Mouse (Mus musculus) gastrocnemius, adult 2 months (tissue): ENCODE measurements around the gene Creb3l4. TPM values are rescaled to one million over a fixed set of nuclear protein-coding genes. Genes with fewer than 3 reads are reported as not detected.

Experiments
- DNase-seq: peaks from one replicate; pipeline ENCODE4 v3.0.0; 2022
- H3K27ac ChIP-seq: fragments of 200-600 bp; 2 replicates; pipeline ENCODE4 v1.8.1; 2022; ENCODE audit warnings: mild to moderate bottlenecking
- H3K4me3 ChIP-seq: fragments of 200-600 bp; 2 replicates; pipeline ENCODE4 v1.8.1; 2022; ENCODE audit warnings: mild to moderate bottlenecking, moderate library complexity
- CTCF ChIP-seq: fragments of 200-600 bp; IDR thresholded peaks from 2 replicates; pipeline ENCODE4 v1.8.1; 2022; ENCODE audit warnings: antibody characterized with exemption, mild to moderate bottlenecking, moderate library complexity
- intact Hi-C: fragments of 180-260 bp; cut with DNase I; formaldehyde crosslinking; loops from one replicate; pipeline ENCODE4 v1.15.1; 2025
- total RNA-seq, 2 experiments: library from RNA; stranded (reverse); gene quantifications; 2 replicates each; pipeline ENCODE4 v1.2.3; 2021

Gene Creb3l4
- total RNA-seq, 2 experiments from 2014 or later, result not detected

GRCm38 (mm10) chr3:90275286-90275685 is 32.0 kb upstream of the Creb3l4 start:
- H3K27ac ChIP-seq, result no peak overlapping the region
- intact Hi-C loops, result no loop called here
- no peak for DNase-seq
- TF ChIP-seq CTCF, result no peak
- no peak overlapping the region for H3K4me3 ChIP-seq

DNA sequence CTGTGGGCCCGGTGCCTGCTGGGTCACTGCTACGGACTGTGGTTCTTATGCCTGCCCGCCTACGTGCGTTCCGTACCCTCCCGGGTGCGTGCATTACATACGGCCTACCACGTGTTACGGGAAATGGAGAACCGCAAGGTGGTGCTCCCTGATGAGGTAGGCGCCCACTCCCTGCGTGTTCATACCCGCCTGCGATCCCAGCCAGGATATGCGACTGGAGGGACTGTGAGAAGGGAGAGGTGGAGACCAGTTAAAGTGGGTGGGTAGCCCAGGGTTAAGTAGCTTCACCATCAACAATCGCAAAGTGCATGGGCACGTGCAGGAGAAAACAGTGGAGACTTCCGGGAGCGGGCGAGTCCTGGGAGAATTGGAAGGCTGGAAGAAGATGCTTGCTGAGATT is 30.5 kb upstream of the Creb3l4 start:
- TF ChIP-seq CTCF, result no peak
- DNase-seq, result no peak
- intact Hi-C loops, result no loop called here
- no peak overlapping the region for H3K27ac ChIP-seq
- no peak overlapping the region for H3K4me3 ChIP-seq

DNA sequence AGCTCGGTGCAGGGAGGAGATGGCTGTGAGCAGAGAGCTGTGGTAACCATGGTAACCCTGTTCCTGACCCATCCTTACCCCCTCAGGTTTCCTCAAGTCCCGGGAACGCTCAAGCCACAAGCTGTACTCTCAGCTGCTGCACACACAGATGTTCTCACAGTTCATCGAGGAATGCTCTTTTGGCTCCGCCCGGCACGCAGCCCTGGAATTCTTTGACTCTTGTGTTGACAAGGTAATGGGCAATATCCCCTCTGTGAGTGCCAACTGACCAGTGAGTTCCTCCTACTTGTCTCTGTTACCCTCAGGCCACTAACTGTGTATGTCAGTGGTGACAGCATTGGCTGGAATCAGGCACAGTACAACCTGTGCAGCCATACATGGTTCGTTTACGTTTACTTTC is 28.9 kb upstream of the Creb3l4 start:
- DNase-seq, result no peak
- no peak overlapping the region for H3K4me3 ChIP-seq
- no peak overlapping the region for H3K27ac ChIP-seq
- no peak for TF ChIP-seq CTCF
- intact Hi-C loops, result no loop called here

DNA sequence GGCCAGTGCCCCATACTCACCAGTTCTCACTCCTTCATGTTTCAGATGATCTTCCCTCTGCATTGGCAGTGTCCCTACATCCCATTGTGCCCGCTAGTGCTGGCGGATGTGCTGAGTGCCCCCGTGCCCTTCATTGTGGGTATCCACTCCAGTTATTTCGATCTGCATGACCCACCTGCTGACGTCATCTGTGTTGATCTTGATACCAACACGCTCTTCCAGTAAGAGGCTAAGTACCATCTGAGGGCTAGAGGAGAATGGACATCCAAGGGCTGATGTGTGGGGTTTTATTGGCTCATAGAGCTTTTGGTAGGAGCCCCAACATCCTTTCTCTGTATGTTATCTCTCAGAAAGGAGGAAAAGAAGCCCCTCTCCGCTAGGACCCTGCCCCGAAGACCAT is 27.5 kb upstream of the Creb3l4 start:
- H3K4me3 ChIP-seq, result no peak overlapping the region
- no peak for DNase-seq
- TF ChIP-seq CTCF, result no peak
- H3K27ac ChIP-seq, result no peak overlapping the region
- intact Hi-C loops, result no loop called here

GRCm38 (mm10) chr3:90268971-90269370 is 25.7 kb upstream of the Creb3l4 start:
- TF ChIP-seq CTCF, result no peak
- H3K4me3 ChIP-seq, result no peak overlapping the region
- no peak for DNase-seq
- H3K27ac ChIP-seq, result no peak overlapping the region
- intact Hi-C loops, result loop anchor here (5.0 to 10.0 kb wide), 2 partner anchors 54 to 103 kb away; partner anchors contain the start of genes Rab13 and Rps27

DNA sequence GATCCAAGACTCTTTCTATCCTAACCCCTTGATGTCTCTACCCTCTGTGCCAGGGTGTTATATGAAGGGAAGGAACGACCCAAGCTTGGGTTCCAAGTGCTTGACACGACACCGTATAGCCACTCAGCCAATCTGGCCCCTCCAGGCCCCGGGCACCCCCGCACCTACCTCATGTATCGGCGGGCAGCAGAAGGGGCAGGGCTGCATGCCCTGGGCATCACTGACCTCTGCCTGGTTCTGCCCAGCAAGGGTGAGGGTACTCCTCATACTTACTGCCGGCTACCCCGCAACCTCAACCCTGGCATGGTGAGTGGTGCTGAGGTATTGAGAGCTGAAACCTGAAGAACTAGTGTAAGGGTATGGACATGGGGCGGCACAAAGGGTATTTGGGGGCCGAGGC is 24.9 kb upstream of the Creb3l4 start:
- no peak for DNase-seq
- intact Hi-C loops, result loop anchor here (5.0 to 10.0 kb wide), 2 partner anchors 53 to 104 kb away; partner anchors contain the start of genes Rab13 and Rps27
- H3K4me3 ChIP-seq, result no peak overlapping the region
- TF ChIP-seq CTCF, result no peak
- peak overlapping the region; percentile 100; the same call in 1 of the 2 replicates for H3K27ac ChIP-seq

DNA sequence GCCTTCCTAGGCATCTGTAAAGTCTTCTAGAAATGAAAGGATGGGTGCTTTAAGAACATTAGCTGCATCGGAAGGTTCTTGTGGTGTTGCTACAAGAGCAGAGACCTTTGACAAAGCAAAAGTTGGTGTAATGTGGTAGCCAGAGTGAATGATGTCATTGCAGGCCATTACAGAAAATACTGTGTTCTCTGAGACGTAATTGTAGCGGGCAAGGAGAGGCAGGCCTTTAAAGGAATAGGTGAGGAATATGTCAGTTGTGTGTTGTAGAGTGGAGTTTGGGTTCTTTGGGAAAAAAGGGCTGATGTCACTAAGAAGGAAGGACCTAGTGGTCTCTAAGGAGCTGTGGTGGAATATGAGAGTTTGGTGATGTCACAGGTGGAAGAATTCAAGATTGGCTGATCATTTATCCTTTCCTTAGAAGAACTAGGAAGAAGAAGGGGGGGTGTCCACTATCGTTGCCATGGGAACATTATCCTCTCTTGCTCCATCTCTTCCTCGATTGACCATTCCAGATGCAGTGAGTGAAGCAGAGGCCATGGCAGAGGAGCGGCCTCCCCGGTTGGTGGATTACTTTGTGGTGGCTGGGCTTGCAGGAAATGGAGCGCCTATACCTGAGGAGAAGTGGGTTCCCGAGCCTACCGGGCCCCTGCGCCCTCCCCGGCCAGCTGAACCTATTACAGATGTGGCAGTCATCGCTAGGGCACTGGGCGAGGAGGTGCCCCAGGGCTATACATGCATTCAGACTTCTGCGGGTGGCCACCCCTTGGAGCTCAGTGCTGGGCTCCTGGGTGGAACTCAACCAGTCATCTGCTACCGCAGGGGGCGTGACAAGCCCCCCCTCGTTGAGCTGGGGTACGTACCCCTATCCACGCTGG is 23.8 kb upstream of the Creb3l4 start:
- no peak for TF ChIP-seq CTCF
- peak overlapping the region; percentile 98 for H3K4me3 ChIP-seq
- intact Hi-C loops, result loop anchor here (5.0 to 10.0 kb wide), 2 partner anchors 52 to 105 kb away; partner anchors contain the start of genes Rab13 and Rps27
- peak overlapping the region; percentile 100 for H3K27ac ChIP-seq
- no peak for DNase-seq

GRCm38 (mm10) chr3:90265932-90266741 is 22.8 kb upstream of the Creb3l4 start:
- peak; percentile 84 for DNase-seq
- Histone ChIP-seq H3K4me3 (peak overlapping the region; percentile 98), H3K27ac (peak overlapping the region; percentile 100)
- no peak for TF ChIP-seq CTCF
- intact Hi-C loops, result loop anchor here (5.0 to 10.0 kb wide), 2 partner anchors 51 to 106 kb away; partner anchors contain the start of genes Rab13 and Rps27

- Histone ChIP-seq H3K4me3 (peak within 1 kb of the TSS; percentile 98), H3K27ac (peak within 1 kb of the TSS; percentile 100)
- no peak; the same call in none of the 2 replicates for TF ChIP-seq CTCF
- intact Hi-C loops, result loop anchor here (5.0 to 10.0 kb wide), 2 partner anchors 50 to 107 kb away; partner anchors contain the start of genes Rab13 and Rps27
- peak; percentile 97 for DNase-seq
Observed at GRCm38 (mm10) chr3:90265034-90265931, 22.0 kb upstream of the Creb3l4 start, which contains the start of gene Dennd4b. Gene Dennd4b, plus strand, starts transcription at chr3:90265185.

- no peak for TF ChIP-seq CTCF
- H3K27ac ChIP-seq, result peak overlapping the region; percentile 100
- intact Hi-C loops, result loop anchor here (5.0 to 10.0 kb wide), 2 partner anchors 50 to 108 kb away; partner anchors contain the start of genes Rab13 and Rps27
- H3K4me3 ChIP-seq, result peak overlapping the region; percentile 98
- DNase-seq, result no peak
Observed at GRCm38 (mm10) chr3:90264687-90265033, 21.3 kb upstream of the Creb3l4 start.

DNA sequence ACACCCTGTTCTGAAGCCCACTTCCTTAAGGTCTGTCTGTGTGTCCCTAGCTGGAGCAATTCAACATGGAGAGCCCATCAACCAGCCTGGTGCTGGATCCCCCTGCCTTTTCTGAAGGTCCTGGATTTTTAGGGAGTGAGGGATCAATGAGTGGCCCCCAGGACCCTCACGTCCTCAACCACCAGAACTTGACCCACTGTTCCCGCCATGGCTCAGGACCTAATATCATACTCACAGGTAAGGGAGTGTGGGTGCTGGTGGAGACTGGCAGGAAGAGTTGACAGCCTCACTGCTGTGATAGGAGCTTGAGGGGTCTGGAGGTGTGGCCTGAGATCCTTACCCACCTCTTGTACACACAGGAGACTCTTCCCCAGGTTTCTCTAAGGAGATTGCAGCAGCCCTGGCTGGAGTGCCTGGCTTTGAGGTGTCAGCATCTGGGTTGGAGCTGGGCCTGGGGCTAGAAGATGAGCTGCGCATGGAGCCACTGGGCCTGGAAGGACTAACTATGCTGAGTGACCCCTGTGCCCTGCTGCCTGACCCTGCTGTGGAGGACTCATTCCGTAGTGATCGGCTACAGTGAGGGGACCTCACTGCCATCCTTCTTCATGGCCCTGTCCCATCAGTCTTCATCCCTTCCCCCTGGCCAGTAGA is 19.9 kb upstream of the Creb3l4 start:
- intact Hi-C loops, result loop anchor here (10.0 kb wide), 1 partner anchor 48 kb away; the partner anchor contains the start of genes Rab13 and Rps27
- no peak for DNase-seq
- no peak for TF ChIP-seq CTCF
- Histone ChIP-seq H3K4me3 (no peak overlapping the region), H3K27ac (no peak overlapping the region)
